Mouse (Mus musculus): ENCODE measurements around the gene Prpf6.
A peak's percentile ranks its signal among the peaks of the same experiment; 100 is the strongest.

DNA sequence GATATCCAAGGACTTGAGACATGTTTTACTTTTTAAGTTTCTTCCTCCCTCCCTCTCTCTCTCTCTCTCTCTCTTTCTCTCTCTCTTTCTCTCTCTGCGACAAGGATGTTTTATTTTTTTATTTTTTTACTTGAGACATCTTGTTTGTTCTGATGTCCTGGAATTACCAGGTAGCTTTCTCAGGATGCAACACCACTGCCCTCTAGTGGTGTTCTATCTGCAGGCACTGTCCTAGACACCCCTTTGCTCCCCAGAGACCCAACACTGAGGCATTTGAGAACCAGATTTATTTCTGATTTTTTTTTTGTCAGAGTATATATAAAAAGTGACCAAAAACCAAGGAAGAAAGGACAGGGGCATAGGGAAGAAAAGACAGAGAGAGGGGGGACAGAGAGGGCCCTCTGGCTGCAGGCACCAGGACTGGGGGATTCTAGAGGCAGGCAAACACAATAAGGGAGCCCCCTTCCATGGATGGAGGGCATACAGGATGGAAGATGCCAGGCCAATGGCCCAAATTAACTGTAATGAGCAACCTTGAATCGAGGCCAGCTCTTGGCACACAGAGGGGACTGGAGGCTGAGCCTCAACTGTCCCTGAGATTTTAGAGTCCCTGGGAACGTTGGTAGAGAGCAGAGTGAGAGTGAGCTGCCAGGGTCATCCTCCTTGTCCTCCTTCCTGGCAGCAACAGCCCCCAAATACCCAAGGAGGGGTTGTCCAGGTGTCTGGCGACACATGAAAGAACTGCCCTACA is 3.5 kb downstream of the Prpf6 start:
- TF ChIP-seq CTCF (IDR thresholded peaks at IDR 0.05; ENCODE audit: low read depth, low read length), result peak; percentile 53
- no peak for TF ChIP-seq POLR2A (IDR thresholded peaks at IDR 0.05; ENCODE audit: insufficient read depth, low read length)
- TF ChIP-seq EP300 (IDR thresholded peaks at IDR 0.05; ENCODE audit: insufficient read depth, low read depth, low read length), result no peak

Data from ES-Bruce4 (cell line).